Mouse (Mus musculus) forebrain, embryonic 16.5 days (tissue): Measurements from ENCODE around the gene Ppil2. TPM values are rescaled to one million over a fixed set of nuclear protein-coding genes. Genes with fewer than 3 reads are reported as not detected.

Source experiments
- ATAC-seq: fragments of 200-750 bp; cut with Nextera tagmentation; 2 replicates; pipeline ENCODE4 v1.8.0; 2017; ENCODE audit warnings: mild to moderate bottlenecking, moderate library complexity
- H3K27ac ChIP-seq: fragments of 300-500 bp; sonication (generic); 2 replicates; pipeline ENCODE4 v1.5.1; 2014; ENCODE audit warnings: low read length, control low read depth
- H3K27me3 ChIP-seq: fragments of 300-500 bp; sonication (generic); replicated peaks from 2 replicates; pipeline ENCODE4 v1.6.1; 2014; ENCODE audit warnings: low read length; ENCODE audit not compliant: control insufficient read depth, insufficient read depth
- H3K36me3 ChIP-seq: fragments of 300-500 bp; sonication (generic); 2 replicates; pipeline ENCODE4 v1.6.1; 2014; ENCODE audit not compliant: control insufficient read depth, insufficient read depth
- H3K4me1 ChIP-seq: fragments of 300-500 bp; sonication (generic); replicated peaks from 2 replicates; pipeline ENCODE4 v1.6.1; 2014; ENCODE audit warnings: low read length; ENCODE audit not compliant: control insufficient read depth, insufficient read depth
- H3K4me2 ChIP-seq: fragments of 300-500 bp; sonication (generic); 2 replicates; pipeline ENCODE4 v1.6.1; 2014; ENCODE audit warnings: mild to moderate bottlenecking, low read length, control low read depth
- H3K4me3 ChIP-seq: fragments of 300-500 bp; sonication (generic); replicated peaks from 2 replicates; pipeline ENCODE4 v1.5.1; 2014; ENCODE audit warnings: mild to moderate bottlenecking, low read length, control low read depth
- H3K9ac ChIP-seq: fragments of 300-500 bp; sonication (generic); replicated peaks from 2 replicates; pipeline ENCODE4 v1.6.1; 2014; ENCODE audit warnings: low read depth, low read length, control low read depth
- H3K9me3 ChIP-seq: fragments of 300-500 bp; sonication (generic); 2 replicates; pipeline ENCODE4 v1.6.1; 2016; ENCODE audit warnings: low read length; ENCODE audit not compliant: control insufficient read depth
- whole genome bisulfite sequencing: fragments of 180-500 bp; shearing (Covaris S2); extraction: QIAGEN DNeasy Blood & Tissue Kit; methylation state at CpG from one replicate; pipeline ENCODE4 v1.1.7; 2014; 5-methylcytosine and 5-hydroxymethylcytosine counted together
- polyA plus RNA-seq: library from polyadenylated mRNA; unstranded; fragments of >200 nt; fragmentation: Nextera tagmentation; extraction: Ambion mirVana; gene quantifications from 2 replicates; pipeline ENCODE4 v1.2.1, GENCODE M21; 2015

Ppil2 gene
- polyA plus RNA-seq: 158 and 182 TPM in 2 replicates

GRCm38 (mm10) chr16:17110771-17111743 is at the start of gene Ppil2:
TSS of gene Ppil2 (minus strand) at chr16:17111257.
- Histone ChIP-seq H3K27me3 (no peaks in the 10 kb centered on the region), H3K4me3 (peak within 1 kb of the TSS; percentile 81), H3K9ac (peak within 1 kb of the TSS; percentile 79), H3K27ac (0 out of 2 replicates have a peak within 1 kb of the TSS, but pooled peaks have one; percentile 58), H3K4me1 (peaks cover 12% of the 10 kb centered on the region), H3K9me3 (no peaks in the 10 kb centered on the region), H3K36me3 (peaks cover 12% of the 10 kb centered on the region), H3K4me2 (peak within 1 kb of the TSS; percentile 79)
- peak; percentile 95 for ATAC-seq
- WGBS: 8% methylated on average over 37 of the region's 38 CpGs

DNA sequence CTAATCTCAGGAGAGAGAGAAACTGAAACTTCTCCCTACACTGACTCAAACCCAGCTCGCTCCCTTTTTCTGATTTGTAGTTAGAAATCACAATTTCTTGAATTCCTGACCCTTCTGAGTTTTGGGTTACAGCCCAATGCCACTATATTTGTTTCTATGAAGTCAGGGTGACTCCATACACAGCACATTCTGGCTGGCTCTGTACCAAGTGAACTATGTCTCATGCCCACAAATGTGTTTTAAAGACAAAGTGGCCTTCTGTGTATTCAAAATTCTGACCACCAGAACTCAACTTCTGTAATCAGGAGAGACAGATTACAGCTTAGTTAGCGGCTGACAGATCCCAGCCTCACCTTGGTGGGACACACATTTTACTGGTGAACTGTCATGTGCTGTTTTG is 43.3 kb upstream of the Ppil2 start:
- Histone ChIP-seq H3K9me3 (no peaks in the 10 kb centered on the region), H3K4me2 (no peak overlapping the region), H3K36me3 (peaks cover 14% of the 10 kb centered on the region), H3K27me3 (no peaks in the 10 kb centered on the region), H3K4me1 (no peaks in the 10 kb centered on the region), H3K9ac (no peak overlapping the region), H3K27ac (no peak overlapping the region), H3K4me3 (no peak overlapping the region)
- ATAC-seq: no peak
- 96% methylated on average over 2 of the region's 2 CpGs for WGBS

DNA sequence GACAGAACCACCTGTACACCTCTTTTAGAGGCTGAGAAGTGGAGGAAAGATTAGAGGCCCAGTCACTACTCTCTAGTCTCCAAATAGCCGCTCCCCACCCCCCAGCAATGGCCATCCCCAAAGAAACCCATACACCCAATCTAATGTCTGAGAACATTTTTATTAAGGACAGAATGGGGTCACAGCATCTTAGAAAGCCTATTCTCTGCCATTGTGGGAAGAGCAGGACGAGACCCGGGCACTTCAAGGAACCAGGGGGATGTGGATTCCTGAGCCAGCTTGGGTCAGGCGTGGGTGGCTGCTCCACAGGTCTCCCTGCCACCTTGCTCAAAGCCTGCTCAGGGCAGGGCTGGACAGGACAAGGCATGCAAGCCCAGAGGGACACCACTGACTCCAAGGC is 40.8 kb upstream of the Ppil2 start:
- H3K4me2 ChIP-seq: no peak overlapping the region
- H3K36me3 ChIP-seq: peaks cover 9% of the 10 kb centered on the region; the same call in 1 of the 2 replicates
- ATAC-seq: no peak
- no peak overlapping the region for H3K9ac ChIP-seq
- WGBS: 99% methylated on average over 4 of the region's 4 CpGs
- H3K9me3 ChIP-seq: no peaks in the 10 kb centered on the region
- H3K27me3 ChIP-seq: no peaks in the 10 kb centered on the region
- H3K4me3 ChIP-seq: no peak overlapping the region
- H3K27ac ChIP-seq: no peak overlapping the region
- peaks cover 14% of the 10 kb centered on the region for H3K4me1 ChIP-seq

DNA sequence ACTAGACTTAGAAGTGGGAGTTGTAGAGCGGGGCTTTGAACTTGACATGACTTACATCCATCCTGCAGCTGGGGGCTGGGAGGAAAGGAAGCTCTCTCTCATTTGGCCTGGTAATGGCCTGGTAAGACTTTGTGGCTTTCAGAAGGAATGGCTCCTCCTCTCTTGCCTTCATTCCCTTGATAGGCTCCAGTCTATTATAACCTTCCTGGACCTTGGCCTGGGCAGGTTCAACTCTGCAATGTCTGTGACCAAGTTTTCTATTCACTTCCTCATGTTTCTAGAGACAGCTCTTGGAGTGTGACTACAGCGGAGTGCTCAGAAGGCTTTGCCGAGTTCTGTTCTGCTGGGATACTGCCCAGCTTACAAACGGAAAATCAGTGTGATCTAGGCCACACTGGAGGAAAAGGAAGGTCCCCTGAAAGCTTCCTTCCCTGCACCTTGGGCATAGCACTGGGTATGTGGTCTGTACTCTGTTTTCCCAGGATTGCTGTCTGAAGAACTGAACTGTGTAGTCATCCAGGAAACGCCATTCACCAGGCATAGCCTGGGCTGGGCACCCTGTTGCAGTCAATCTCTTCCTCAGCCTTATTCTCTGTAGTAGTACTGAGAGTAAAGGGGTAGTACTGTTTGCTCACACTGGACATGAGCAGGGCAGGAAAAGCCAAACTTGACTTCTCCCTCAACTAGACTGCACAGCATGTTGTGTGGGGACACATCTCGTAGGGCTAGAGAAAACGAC is 39.6 kb upstream of the Ppil2 start:
- 83% methylated on average over 7 of the region's 7 CpGs for WGBS
- H3K9me3 ChIP-seq: no peaks in the 10 kb centered on the region
- no peak for ATAC-seq
- peaks cover 9% of the 10 kb centered on the region; the same call in 1 of the 2 replicates for H3K36me3 ChIP-seq
- no peak overlapping the region for H3K4me3 ChIP-seq
- no peak overlapping the region for H3K9ac ChIP-seq
- no peak overlapping the region for H3K27ac ChIP-seq
- peaks cover 14% of the 10 kb centered on the region for H3K4me1 ChIP-seq
- no peaks in the 10 kb centered on the region for H3K27me3 ChIP-seq
- no peak overlapping the region for H3K4me2 ChIP-seq

DNA sequence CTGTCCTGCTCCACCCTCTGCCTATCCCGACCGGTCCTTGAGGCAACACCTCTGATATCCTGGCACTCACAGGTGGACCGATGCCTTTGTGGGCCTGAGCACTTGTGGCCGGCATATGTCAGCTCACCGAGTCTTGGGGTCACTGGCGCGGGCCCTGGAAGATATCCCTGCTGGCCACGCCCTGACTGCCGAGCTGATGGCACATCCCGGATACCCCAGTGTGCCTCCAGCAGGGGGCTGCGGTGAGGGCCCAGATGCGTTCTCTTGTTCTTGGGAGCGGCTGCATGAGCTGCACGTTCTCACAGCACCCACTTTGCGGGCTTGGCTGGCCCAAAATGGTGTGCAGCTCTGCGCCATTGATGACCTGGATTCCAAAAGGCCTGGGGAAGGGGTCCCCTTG is 37.0 kb upstream of the Ppil2 start:
- Histone ChIP-seq H3K4me2 (peak overlapping the region; percentile 69), H3K4me3 (peak overlapping the region; percentile 65), H3K9ac (peak overlapping the region; percentile 60), H3K27me3 (no peaks in the 10 kb centered on the region), H3K9me3 (no peaks in the 10 kb centered on the region), H3K27ac (no peak overlapping the region), H3K36me3 (peaks cover 7% of the 10 kb centered on the region; the same call in 1 of the 2 replicates), H3K4me1 (peaks cover 14% of the 10 kb centered on the region)
- 11% methylated on average over 16 of the region's 16 CpGs for WGBS
- peak; percentile 11; the same call in 1 of the 2 replicates for ATAC-seq

- Histone ChIP-seq H3K4me3 (peak overlapping the region; percentile 65), H3K9me3 (no peaks in the 10 kb centered on the region), H3K36me3 (0 out of 2 replicates have a peak, but pooled peaks cover 4% of the 10 kb centered on the region), H3K4me2 (peak overlapping the region; percentile 69), H3K27me3 (no peaks in the 10 kb centered on the region), H3K4me1 (peaks cover 14% of the 10 kb centered on the region), H3K27ac (no peak overlapping the region), H3K9ac (peak overlapping the region; percentile 60)
- peak; percentile 35 for ATAC-seq
- under 1% methylated on average over 41 of the region's 41 CpGs for WGBS
Measured at GRCm38 (mm10) chr16:17147391-17147929, 36.4 kb upstream of the Ppil2 start.

GRCm38 (mm10) chr16:17146772-17147235 is 35.7 kb upstream of the Ppil2 start, which contains the start of gene Ccdc116:
TSS of gene Ccdc116 (minus strand) at chr16:17147229.
- H3K4me2 ChIP-seq: peak within 1 kb of the TSS; percentile 69
- H3K4me3 ChIP-seq: peak within 1 kb of the TSS; percentile 65
- no peaks in the 10 kb centered on the region for H3K27me3 ChIP-seq
- H3K9ac ChIP-seq: peak within 1 kb of the TSS; percentile 60
- peak within 1 kb of the TSS; percentile 42; the same call in 1 of the 2 replicates for H3K27ac ChIP-seq
- peaks cover 14% of the 10 kb centered on the region for H3K4me1 ChIP-seq
- H3K36me3 ChIP-seq: 0 out of 2 replicates have a peak, but pooled peaks cover under 1% of the 10 kb centered on the region
- ATAC-seq: peak; percentile 88
- WGBS: under 1% methylated on average over 34 of the region's 34 CpGs
- H3K9me3 ChIP-seq: no peaks in the 10 kb centered on the region

DNA sequence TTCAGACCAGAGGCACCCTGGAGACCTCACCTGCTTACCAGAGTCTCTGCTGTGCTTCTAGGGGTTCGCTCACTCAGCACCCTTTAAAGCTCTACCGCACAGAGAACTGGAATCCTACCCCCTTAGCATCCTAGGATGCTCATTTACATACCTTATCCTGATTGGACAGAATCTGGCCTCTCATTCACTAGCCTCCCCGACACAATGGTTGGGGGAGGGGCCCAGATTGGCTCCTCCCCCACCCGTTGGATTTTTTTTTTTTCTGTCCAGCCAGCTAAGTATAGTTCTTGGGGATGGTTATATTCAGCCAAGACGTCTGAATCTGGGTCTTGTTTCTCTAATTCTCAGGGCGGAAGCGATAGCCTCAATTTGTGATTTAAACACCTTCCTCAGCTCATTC is 33.3 kb upstream of the Ppil2 start, which contains the start of gene Ydjc:
Gene Ydjc (plus strand): TSS at position 283 of the 400 bp plus-strand sequence.
- Histone ChIP-seq H3K36me3 (no peaks in the 10 kb centered on the region), H3K9me3 (no peaks in the 10 kb centered on the region), H3K4me1 (peaks cover 14% of the 10 kb centered on the region), H3K4me2 (no peak within 1 kb of the TSS), H3K4me3 (no peak within 1 kb of the TSS), H3K9ac (no peak within 1 kb of the TSS), H3K27ac (no peak within 1 kb of the TSS), H3K27me3 (no peaks in the 10 kb centered on the region)
- WGBS: 16% methylated on average over 7 of the region's 7 CpGs
- no peak for ATAC-seq
